Mouse (Mus musculus) kidney, postnatal 0 days (tissue): ENCODE data around the gene Ifi214. TPM values are rescaled to one million over a fixed set of nuclear protein-coding genes. Genes with fewer than 3 reads are reported as not detected.
"Not testable (repeated sequence)": the region's sequence is repeated elsewhere in the genome, so short reads cannot be mapped to it uniquely, and the experiment has no call there.

ENCODE experiments used
- ATAC-seq: fragments of 200-750 bp; cut with Nextera tagmentation; replicated peaks from 2 replicates; pipeline ENCODE4 v1.8.0; 2017; ENCODE audit warnings: low read depth, moderate number of reproducible peaks, moderate TSS enrichment, moderate library complexity; ENCODE audit not compliant: low FRiP score
- DNase-seq: peaks from one replicate; pipeline ENCODE4 v3.0.0-alpha.2; 2016; ENCODE audit warnings: low spot score
- H3K27ac ChIP-seq: fragments of 300-500 bp; sonication (generic); 2 replicates; pipeline ENCODE4 v1.5.1; 2014; ENCODE audit warnings: mild to moderate bottlenecking
- H3K27me3 ChIP-seq: fragments of 300-500 bp; sonication (generic); 2 replicates; pipeline ENCODE4 v1.6.1; 2014; ENCODE audit warnings: low read length, mixed read lengths; ENCODE audit not compliant: insufficient read depth
- H3K36me3 ChIP-seq: fragments of 300-500 bp; sonication (generic); 2 replicates; pipeline ENCODE4 v1.6.1; 2014; ENCODE audit warnings: low read length, mixed read lengths; ENCODE audit not compliant: insufficient read depth
- H3K4me1 ChIP-seq: fragments of 300-500 bp; sonication (generic); replicated peaks from 2 replicates; pipeline ENCODE4 v1.6.1; 2014; ENCODE audit warnings: antibody characterized with exemption, low read length, mixed read lengths; ENCODE audit not compliant: insufficient read depth
- H3K4me2 ChIP-seq: fragments of 300-500 bp; sonication (generic); 2 replicates; pipeline ENCODE4 v1.6.1; 2014; ENCODE audit warnings: mild to moderate bottlenecking, low read length, moderate library complexity, mixed read lengths
- H3K4me3 ChIP-seq: fragments of 300-500 bp; sonication (generic); replicated peaks from 2 replicates; pipeline ENCODE4 v1.5.1; 2014; ENCODE audit warnings: low read depth, low read length
- H3K9ac ChIP-seq: fragments of 300-500 bp; sonication (generic); 2 replicates; pipeline ENCODE4 v1.6.1; 2014; ENCODE audit warnings: low read depth, low read length
- H3K9me3 ChIP-seq: fragments of 300-500 bp; sonication (generic); replicated peaks from 2 replicates; pipeline ENCODE4 v1.6.1; 2016; ENCODE audit warnings: low read length, inconsistent platforms, mixed read lengths
- CTCF ChIP-seq: IDR thresholded peaks from 2 replicates; pipeline ENCODE4 v1.5.1; 2016; ENCODE audit warnings: antibody characterized with exemption, low read depth, mild to moderate bottlenecking, moderate library complexity
- WGBS: fragments of 180-500 bp; shearing (Covaris S2); extraction: QIAGEN DNeasy Blood & Tissue Kit; methylation state at CpG from one replicate; pipeline ENCODE4 v1.1.7; 2014; 5-methylcytosine and 5-hydroxymethylcytosine counted together
- polyA plus RNA-seq: library from polyadenylated mRNA; unstranded; fragments of >200 nt; fragmentation: Nextera tagmentation; extraction: Ambion mirVana; gene quantifications from 2 replicates; pipeline ENCODE4 v1.2.1, GENCODE M21; 2015

Ifi214 gene
- not detected in 2 replicates for polyA plus RNA-seq

- not testable (repeated sequence) for H3K9me3 ChIP-seq, H3K27me3 ChIP-seq, H3K36me3 ChIP-seq, H3K9ac ChIP-seq, H3K4me1 ChIP-seq, H3K27ac ChIP-seq, DNase-seq, H3K4me2 ChIP-seq, H3K4me3 ChIP-seq, ATAC-seq
- WGBS: 92% methylated on average over 3 of the region's 3 CpGs
Measured at GRCm38 (mm10) chr1:173535791-173536190, at the start of gene Ifi214. TSS of gene Ifi214 (minus strand) at chr1:173535957.

DNA sequence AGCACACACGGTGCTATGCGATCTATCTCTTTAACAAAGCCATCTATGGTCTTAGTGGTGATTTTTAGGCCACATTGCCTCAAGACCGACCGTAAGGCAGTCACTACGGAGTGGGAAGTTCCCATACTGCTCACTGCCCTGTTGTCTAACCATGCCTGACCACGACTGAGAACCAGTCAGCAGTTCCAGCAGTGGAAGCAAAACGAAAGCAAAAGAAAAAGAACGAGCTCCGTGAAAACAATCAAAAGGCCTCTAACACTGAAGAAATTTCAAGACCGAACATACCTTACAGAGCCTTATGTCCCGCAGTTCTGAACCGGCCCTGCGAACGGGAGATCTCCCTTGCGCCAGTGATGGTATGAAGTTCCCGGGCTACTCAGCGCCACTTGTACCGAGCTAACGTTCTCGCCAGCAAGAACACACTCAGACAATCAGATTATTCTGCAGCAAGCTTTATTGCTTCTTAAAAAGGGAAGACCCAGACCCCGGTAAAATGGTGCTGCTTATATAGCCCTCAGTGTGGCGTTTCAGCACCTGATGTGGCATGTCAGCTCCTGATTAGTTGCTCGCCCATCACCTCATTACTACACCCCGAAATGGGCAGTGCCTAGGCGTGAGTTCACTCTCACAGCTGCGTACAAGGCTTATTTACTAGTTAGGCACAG is 44.3 kb upstream of the Ifi214 start:
- no peak overlapping the region for H3K27ac ChIP-seq
- H3K4me3 ChIP-seq: no peak overlapping the region
- H3K4me2 ChIP-seq: no peak overlapping the region
- no peak for TF ChIP-seq CTCF
- no peaks in the 10 kb centered on the region for H3K27me3 ChIP-seq
- H3K9me3 ChIP-seq: no peaks in the 10 kb centered on the region; the same call in 1 of the 2 replicates
- ATAC-seq (no peak), DNase-seq (no peak)
- H3K9ac ChIP-seq: no peak overlapping the region
- no peaks in the 10 kb centered on the region for H3K36me3 ChIP-seq
- 93% methylated on average over 26 of the region's 26 CpGs for WGBS
- H3K4me1 ChIP-seq: no peaks in the 10 kb centered on the region

- ATAC-seq (no peak), DNase-seq (no peak)
- H3K4me2 ChIP-seq: no peak overlapping the region
- H3K27ac ChIP-seq: no peak overlapping the region
- H3K36me3 ChIP-seq: no peaks in the 10 kb centered on the region
- no peaks in the 10 kb centered on the region for H3K4me1 ChIP-seq
- H3K9me3 ChIP-seq: no peaks in the 10 kb centered on the region; the same call in 1 of the 2 replicates
- TF ChIP-seq CTCF: no peak
- WGBS: 88% methylated on average over 9 of the region's 9 CpGs
- no peak overlapping the region for H3K4me3 ChIP-seq
- no peak overlapping the region for H3K9ac ChIP-seq
- H3K27me3 ChIP-seq: no peaks in the 10 kb centered on the region
Measured at GRCm38 (mm10) chr1:173579079-173579478, 43.3 kb upstream of the Ifi214 start.

DNA sequence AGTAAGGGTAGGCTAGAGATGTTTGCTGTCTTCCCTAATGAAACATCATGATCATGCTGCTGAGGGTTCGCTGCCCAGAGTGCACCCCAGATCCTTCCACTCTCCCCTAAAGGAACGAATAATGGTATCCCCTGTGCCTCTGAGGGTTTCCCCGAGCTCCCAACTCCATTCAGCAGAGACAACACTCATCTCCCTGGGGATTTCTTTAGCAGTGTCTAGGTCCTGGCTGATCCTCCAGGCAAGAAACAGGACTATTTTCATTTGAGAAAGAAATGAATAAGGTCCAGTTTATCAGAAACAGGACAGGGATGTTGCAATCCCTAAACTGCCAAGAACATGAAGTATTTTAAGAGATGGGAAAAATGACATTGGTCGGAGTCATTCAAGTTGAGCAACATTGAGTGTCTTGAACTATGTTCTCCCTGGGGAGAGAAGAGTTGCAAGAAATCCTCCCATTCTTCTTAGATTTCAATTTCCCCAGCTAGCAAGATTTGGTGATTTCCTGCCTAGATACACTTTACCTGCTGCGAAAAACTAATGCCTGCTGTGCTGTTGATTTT is 14.8 kb upstream of the Ifi214 start:
- not testable (repeated sequence) for H3K9ac ChIP-seq, H3K27ac ChIP-seq, H3K4me3 ChIP-seq, H3K4me1 ChIP-seq, H3K36me3 ChIP-seq, ATAC-seq, H3K4me2 ChIP-seq, DNase-seq, H3K9me3 ChIP-seq, H3K27me3 ChIP-seq
- WGBS: 76% methylated on average over 5 of the region's 5 CpGs

- H3K27me3 ChIP-seq, H3K36me3 ChIP-seq, ATAC-seq, H3K4me1 ChIP-seq, H3K9me3 ChIP-seq, H3K4me2 ChIP-seq, DNase-seq, H3K4me3 ChIP-seq, H3K27ac ChIP-seq, H3K9ac ChIP-seq: not testable (repeated sequence)
- WGBS: 82% methylated on average over 3 of the region's 3 CpGs
Measured at GRCm38 (mm10) chr1:173548798-173549197, 13.0 kb upstream of the Ifi214 start.

GRCm38 (mm10) chr1:173521452-173521851 is 14.3 kb downstream of the Ifi214 start:
- TF ChIP-seq CTCF: no peak
- Histone ChIP-seq H3K27ac (no peak overlapping the region), H3K4me3 (no peak overlapping the region), H3K4me1 (no peaks in the 10 kb centered on the region), H3K9ac (no peak overlapping the region), H3K4me2 (no peak overlapping the region), H3K9me3 (no peaks in the 10 kb centered on the region), H3K27me3 (no peaks in the 10 kb centered on the region), H3K36me3 (no peaks in the 10 kb centered on the region)
- ATAC-seq (no peak), DNase-seq (no peak)

GRCm38 (mm10) chr1:173510595-173510994 is 25.2 kb downstream of the Ifi214 start:
- H3K4me2 ChIP-seq, H3K27me3 ChIP-seq, H3K36me3 ChIP-seq, H3K27ac ChIP-seq, ATAC-seq, H3K4me3 ChIP-seq, H3K4me1 ChIP-seq, H3K9ac ChIP-seq, H3K9me3 ChIP-seq, DNase-seq: not testable (repeated sequence)
- WGBS: 88% methylated on average over 2 of the region's 2 CpGs

DNA sequence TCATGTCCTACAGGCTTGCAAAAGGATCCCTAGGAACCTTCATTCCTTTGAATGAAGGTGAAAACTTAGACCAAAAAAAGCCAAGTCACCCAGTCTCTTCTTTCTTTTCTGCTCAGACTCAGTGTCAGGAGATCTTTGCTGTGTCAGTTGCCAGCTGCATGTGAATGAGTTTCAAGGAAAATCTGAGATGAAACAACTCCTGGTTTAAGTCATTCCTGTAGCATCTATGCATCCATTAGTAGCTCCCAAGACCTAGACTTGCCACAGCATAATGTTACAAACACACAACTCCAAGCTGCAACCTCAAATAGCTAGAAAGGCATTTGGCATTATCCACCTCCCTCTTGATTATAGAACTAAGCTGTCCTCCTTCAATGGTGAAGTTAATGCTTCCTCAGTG is 44.3 kb downstream of the Ifi214 start:
- not testable (repeated sequence) for DNase-seq, H3K36me3 ChIP-seq, H3K4me3 ChIP-seq, ATAC-seq, H3K4me1 ChIP-seq, H3K27me3 ChIP-seq, H3K9ac ChIP-seq, H3K27ac ChIP-seq, H3K4me2 ChIP-seq, H3K9me3 ChIP-seq

DNA sequence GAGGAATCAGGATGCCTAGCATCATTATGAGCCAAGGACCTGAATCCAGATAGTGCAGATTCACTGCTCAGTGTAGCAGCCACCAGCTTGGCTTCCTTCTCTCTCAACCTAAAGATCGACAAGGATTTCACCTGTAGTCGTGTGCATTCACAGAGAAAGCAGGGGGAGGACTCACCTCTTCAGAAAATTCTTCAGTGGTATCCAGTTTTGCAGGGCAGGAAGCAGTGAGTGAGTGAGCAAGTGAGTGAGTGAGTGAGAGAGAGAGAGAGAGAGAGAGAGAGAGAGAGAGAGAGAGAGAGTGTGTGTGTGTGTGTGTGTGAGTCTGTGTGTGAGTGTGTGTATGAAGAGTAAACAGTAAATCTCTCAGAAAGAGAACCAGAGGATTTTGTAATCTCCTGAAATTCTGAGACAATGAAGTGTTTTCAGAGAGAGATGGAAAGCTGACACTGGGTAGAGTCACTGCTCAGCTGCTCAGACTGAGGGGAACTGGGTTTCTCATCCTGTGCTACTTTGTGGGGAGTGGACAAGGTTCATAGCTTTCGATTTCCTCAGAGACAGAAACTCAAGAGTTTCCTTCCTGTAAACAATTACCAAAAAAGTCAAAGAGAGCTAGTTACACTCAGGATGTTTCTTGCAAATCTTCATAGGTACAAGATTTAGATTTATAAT is 44.8 kb downstream of the Ifi214 start, which contains the start of gene Ifi206:
Gene Ifi206 (minus strand): TSS at position 230 of the 669 bp plus-strand sequence.
- not testable (repeated sequence) for ATAC-seq

More for the DNA sequence above, 44.8 kb downstream of the Ifi214 start, which contains the start of gene Ifi206:
- H3K4me2 ChIP-seq, DNase-seq, H3K4me1 ChIP-seq, H3K36me3 ChIP-seq, H3K27me3 ChIP-seq, H3K27ac ChIP-seq, H3K4me3 ChIP-seq, H3K9ac ChIP-seq, H3K9me3 ChIP-seq: not testable (repeated sequence)
- WGBS: 62% methylated on average over 3 of the region's 3 CpGs
